Mouse (Mus musculus) ZHBTc4 (cell line): ENCODE data around the gene Tmem274.
"Not testable (repeated sequence)": the region's sequence is repeated elsewhere in the genome, so short reads cannot be mapped to it uniquely, and the experiment has no call there.

ENCODE experiments used
- DNase-seq: peaks from one replicate; pipeline ENCODE4 v3.0.0-alpha.2; 2011; ENCODE audit warnings: low read depth, low spot score

Tmem274 gene

GRCm38 (mm10) chr4:149477078-149477477 lies at the start of gene Tmem274:
TSS of gene Tmem274 (plus strand) at chr4:149477378.
- no peak for DNase-seq

- no peak for DNase-seq
These were observed 47.6 kb upstream of the Tmem274 start for GRCm38 (mm10) chr4:149429592-149429991.

- not testable (repeated sequence) for DNase-seq
These were observed 45.3 kb upstream of the Tmem274 start for GRCm38 (mm10) chr4:149431887-149432286.

- DNase-seq, result no peak
These were observed 36.6 kb upstream of the Tmem274 start for GRCm38 (mm10) chr4:149440576-149440975.

- DNase-seq, result no peak
These were observed 34.7 kb upstream of the Tmem274 start for GRCm38 (mm10) chr4:149442436-149442835.

GRCm38 (mm10) chr4:149444465-149444864 lies 32.7 kb upstream of the Tmem274 start:
- no peak for DNase-seq

GRCm38 (mm10) chr4:149444964-149445701 lies 32.0 kb upstream of the Tmem274 start:
- DNase-seq, result peak; percentile 93

GRCm38 (mm10) chr4:149445868-149446267 lies 31.3 kb upstream of the Tmem274 start:
- DNase-seq, result peak; percentile 87

GRCm38 (mm10) chr4:149446309-149446708 lies 30.9 kb upstream of the Tmem274 start:
- peak; percentile 72 for DNase-seq

GRCm38 (mm10) chr4:149450636-149451035 lies 26.5 kb upstream of the Tmem274 start:
- DNase-seq, result peak; percentile 62

- DNase-seq, result peak; percentile 85
These were observed 23.5 kb upstream of the Tmem274 start for GRCm38 (mm10) chr4:149453656-149454055.

GRCm38 (mm10) chr4:149454263-149454662 lies 22.9 kb upstream of the Tmem274 start:
- no peak for DNase-seq

GRCm38 (mm10) chr4:149454879-149455278 lies 22.3 kb upstream of the Tmem274 start, which contains the start of gene Rbp7:
TSS of gene Rbp7 (minus strand) at chr4:149454978.
- peak; percentile 10 for DNase-seq

GRCm38 (mm10) chr4:149457163-149457562 lies 20.0 kb upstream of the Tmem274 start:
- not testable (repeated sequence) for DNase-seq

- DNase-seq, result no peak
These were observed 19.2 kb upstream of the Tmem274 start for GRCm38 (mm10) chr4:149457831-149458430.

- DNase-seq, result no peak
These were observed 18.7 kb upstream of the Tmem274 start for GRCm38 (mm10) chr4:149458526-149458925.

- DNase-seq, result no peak
These were observed 17.8 kb upstream of the Tmem274 start for GRCm38 (mm10) chr4:149459425-149459824.

- peak; percentile 26 for DNase-seq
These were observed 16.7 kb upstream of the Tmem274 start for GRCm38 (mm10) chr4:149460475-149460874.

GRCm38 (mm10) chr4:149461579-149462304 lies 15.4 kb upstream of the Tmem274 start:
- no peak for DNase-seq

GRCm38 (mm10) chr4:149462305-149462971 lies 14.7 kb upstream of the Tmem274 start:
- DNase-seq, result no peak

GRCm38 (mm10) chr4:149463435-149463950 lies 13.7 kb upstream of the Tmem274 start:
- peak; percentile 79 for DNase-seq

- no peak for DNase-seq
These were observed 7.6 kb upstream of the Tmem274 start for GRCm38 (mm10) chr4:149469557-149469956.
